Mouse (Mus musculus): ENCODE results near the gene Atrnl1. TPM values are rescaled to one million over a fixed set of nuclear protein-coding genes. Genes with fewer than 3 reads are reported as not detected.
A peak's percentile ranks its signal among the peaks of the same experiment; 100 is the strongest.

The Atrnl1 gene
- polyA plus RNA-seq, 1 experiment from 2014 or later, result 5.2 TPM

DNA sequence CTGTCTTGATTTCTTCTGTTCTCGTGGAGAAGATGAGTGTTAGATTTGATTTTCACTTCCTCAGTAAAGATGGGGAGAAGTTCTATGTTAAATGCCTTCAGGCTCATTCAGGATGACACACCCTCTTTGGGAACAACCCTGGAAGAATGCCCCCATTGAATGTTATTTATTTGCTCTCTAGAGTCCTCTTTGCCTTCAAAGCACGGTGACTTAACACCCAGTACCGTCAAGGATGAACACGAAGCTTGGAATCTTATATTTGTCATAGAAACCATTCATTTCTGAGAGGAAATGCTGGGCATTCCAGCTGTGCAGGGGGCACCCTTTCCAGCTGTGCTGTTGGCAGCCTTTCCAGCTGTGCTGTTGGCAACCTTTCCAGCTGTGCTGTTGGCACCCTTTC, 212.6 kb downstream of the Atrnl1 start:
- Histone ChIP-seq H3K4me2 (ENCODE audit: low read depth, severe bottlenecking) (no peak overlapping the region), H3K9ac (ENCODE audit: low read length) (no peak overlapping the region), H3K27ac (replicated peaks; ENCODE audit: low read depth, low read length) (no peak overlapping the region), H3K4me3 (ENCODE audit: low read depth, low read length) (no peak overlapping the region), H3K36me3 (ENCODE audit: control insufficient read depth, insufficient read depth, low read length) (no peaks in the 10 kb centered on the region), H3K27me3 (ENCODE audit: control insufficient read depth, insufficient read depth, low read length) (no peaks in the 10 kb centered on the region), H3K4me1 (ENCODE audit: control insufficient read depth, insufficient read depth, low read length) (no peaks in the 10 kb centered on the region), H3K9me3 (ENCODE audit: control insufficient read depth, low read length) (no peaks in the 10 kb centered on the region)
- WGBS, result 92% methylated on average over 4 of the region's 4 CpGs
- DNase-seq (ENCODE audit: low spot score) (no peak), ATAC-seq (ENCODE audit: insufficient number of reproducible peaks, low FRiP score, low TSS enrichment, low read depth) (no peak)

DNA sequence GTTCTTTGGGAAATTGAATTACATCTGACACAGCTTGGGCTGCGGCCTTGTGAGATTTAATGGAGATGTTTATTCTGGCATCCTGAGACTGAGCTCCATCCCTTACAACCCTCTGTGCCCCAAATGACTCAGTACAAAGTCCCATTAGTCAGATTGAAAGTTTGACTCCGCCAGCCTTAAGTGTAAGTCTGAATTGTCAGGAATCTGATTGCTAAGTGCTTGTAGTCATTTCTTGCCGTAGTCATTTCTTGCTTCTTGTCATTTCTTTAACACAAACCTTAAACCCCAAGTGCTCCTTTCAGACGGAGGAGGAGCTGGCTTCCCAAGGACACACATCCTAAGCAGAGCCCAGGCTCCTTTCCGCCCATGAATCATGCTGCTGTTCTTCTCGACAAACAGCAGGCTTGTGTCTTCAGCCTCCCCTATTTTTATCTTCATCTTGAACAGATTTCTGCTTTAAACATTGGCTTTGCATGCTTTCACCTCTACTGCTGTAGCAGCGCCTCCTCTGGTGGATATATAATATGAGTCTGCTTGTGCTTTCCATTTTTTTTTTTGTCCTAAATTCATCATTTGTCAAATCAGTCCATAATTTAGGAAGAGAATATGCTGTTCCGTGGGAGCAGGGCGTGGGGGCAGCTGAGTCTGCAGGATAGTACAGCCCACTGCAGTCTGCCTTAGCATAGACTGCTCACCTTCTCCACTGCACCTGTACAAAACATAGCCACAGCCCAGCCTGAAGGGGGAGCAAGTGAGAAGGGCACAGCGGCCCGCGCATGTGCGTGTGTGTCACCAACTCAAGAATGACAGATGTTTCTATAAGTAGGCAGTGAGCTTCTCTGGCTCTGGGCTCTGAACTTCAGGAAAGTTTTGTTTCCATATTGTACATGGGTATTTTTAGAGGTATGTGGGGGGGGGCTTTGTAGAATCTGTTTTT, 214.7 kb downstream of the Atrnl1 start:
- Histone ChIP-seq H3K4me1 (ENCODE audit: control insufficient read depth, insufficient read depth, low read length) (no peaks in the 10 kb centered on the region), H3K36me3 (ENCODE audit: control insufficient read depth, insufficient read depth, low read length) (no peaks in the 10 kb centered on the region), H3K9ac (ENCODE audit: low read length) (no peak overlapping the region), H3K27me3 (ENCODE audit: control insufficient read depth, insufficient read depth, low read length) (no peaks in the 10 kb centered on the region), H3K4me3 (ENCODE audit: low read depth, low read length) (no peak overlapping the region), H3K4me2 (ENCODE audit: low read depth, severe bottlenecking) (no peak overlapping the region), H3K9me3 (ENCODE audit: control insufficient read depth, low read length) (no peaks in the 10 kb centered on the region), H3K27ac (replicated peaks; ENCODE audit: low read depth, low read length) (no peak overlapping the region)
- WGBS, result 94% methylated on average over 13 of the region's 13 CpGs
- no peak for DNase-seq (ENCODE audit: low spot score)
- ATAC-seq (ENCODE audit: insufficient number of reproducible peaks, low FRiP score, low TSS enrichment, low read depth), result no peak

DNA sequence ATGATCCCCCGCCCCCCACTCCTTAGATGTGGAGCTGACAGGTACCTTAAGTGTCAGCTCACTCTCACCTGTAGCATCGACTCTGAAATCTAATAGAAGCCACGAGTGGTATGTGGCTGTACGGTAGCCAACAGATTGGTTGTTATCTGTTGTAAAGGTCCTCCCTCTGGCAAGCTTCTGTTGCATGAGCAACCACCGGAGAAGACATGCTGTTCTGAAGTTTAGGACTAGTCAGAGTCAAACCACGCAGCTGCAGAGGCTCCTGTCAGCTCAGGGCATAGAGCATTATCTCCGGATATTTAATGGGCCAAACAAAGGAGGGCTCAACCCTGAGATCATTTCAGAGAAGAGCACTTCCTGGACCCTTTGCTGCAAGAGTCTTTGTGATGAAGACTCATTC, 222.2 kb downstream of the Atrnl1 start:
- Histone ChIP-seq H3K4me1 (ENCODE audit: control insufficient read depth, insufficient read depth, low read length) (no peaks in the 10 kb centered on the region), H3K4me3 (ENCODE audit: low read depth, low read length) (no peak overlapping the region), H3K36me3 (ENCODE audit: control insufficient read depth, insufficient read depth, low read length) (no peaks in the 10 kb centered on the region), H3K27me3 (ENCODE audit: control insufficient read depth, insufficient read depth, low read length) (no peaks in the 10 kb centered on the region), H3K4me2 (ENCODE audit: low read depth, severe bottlenecking) (no peak overlapping the region), H3K27ac (replicated peaks; ENCODE audit: low read depth, low read length) (no peak overlapping the region), H3K9me3 (ENCODE audit: control insufficient read depth, low read length) (no peaks in the 10 kb centered on the region), H3K9ac (ENCODE audit: low read length) (no peak overlapping the region)
- no peak for ATAC-seq (ENCODE audit: insufficient number of reproducible peaks, low FRiP score, low TSS enrichment, low read depth)
- 94% methylated on average over 7 of the region's 7 CpGs for WGBS
- no peak for DNase-seq (ENCODE audit: low spot score)

DNA sequence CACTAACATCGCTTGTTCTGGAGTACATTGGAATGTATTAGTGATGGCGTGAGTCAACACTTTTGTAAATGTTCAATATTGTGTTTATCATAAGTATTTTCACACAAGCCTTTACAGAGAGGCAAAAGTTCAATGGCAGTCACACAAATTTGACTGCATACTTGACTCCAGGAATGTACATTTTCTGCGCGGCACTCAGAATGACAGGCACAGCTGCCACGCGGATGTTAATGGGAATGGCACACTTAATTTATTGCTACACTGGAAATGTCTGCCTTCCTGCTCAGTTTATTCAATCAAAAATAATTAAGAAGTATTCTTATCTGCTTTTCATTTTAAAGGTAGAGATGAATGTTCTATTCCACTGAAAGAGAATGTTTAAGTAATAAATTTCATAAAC, 227.0 kb downstream of the Atrnl1 start:
- no peak for ATAC-seq (ENCODE audit: insufficient number of reproducible peaks, low FRiP score, low TSS enrichment, low read depth)
- 79% methylated on average over 6 of the region's 6 CpGs for WGBS
- Histone ChIP-seq H3K27me3 (ENCODE audit: control insufficient read depth, insufficient read depth, low read length) (no peaks in the 10 kb centered on the region), H3K27ac (replicated peaks; ENCODE audit: low read depth, low read length) (no peak overlapping the region), H3K4me2 (ENCODE audit: low read depth, severe bottlenecking) (no peak overlapping the region), H3K36me3 (ENCODE audit: control insufficient read depth, insufficient read depth, low read length) (no peaks in the 10 kb centered on the region), H3K4me3 (ENCODE audit: low read depth, low read length) (no peak overlapping the region), H3K4me1 (ENCODE audit: control insufficient read depth, insufficient read depth, low read length) (no peaks in the 10 kb centered on the region), H3K9ac (ENCODE audit: low read length) (no peak overlapping the region), H3K9me3 (ENCODE audit: control insufficient read depth, low read length) (no peaks in the 10 kb centered on the region)
- no peak for DNase-seq (ENCODE audit: low spot score)

DNA sequence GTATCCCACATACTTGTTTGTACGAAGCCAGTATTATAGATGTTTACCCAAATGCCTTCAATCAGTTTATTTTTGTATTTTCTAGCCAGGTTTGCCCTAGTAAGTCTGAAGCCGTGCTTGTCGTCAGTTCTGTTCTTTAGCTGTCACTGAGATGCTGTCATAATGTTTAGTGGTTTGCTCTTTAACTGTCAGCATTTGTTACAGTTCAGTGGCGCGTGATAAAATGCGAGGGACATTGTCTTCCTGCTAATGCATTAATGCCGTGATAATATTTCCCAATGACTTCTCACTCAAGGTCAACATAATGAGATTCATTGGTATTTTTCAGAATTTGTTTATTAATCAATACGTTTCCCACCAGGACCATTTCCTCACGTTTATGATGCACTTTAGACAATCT, 227.7 kb downstream of the Atrnl1 start:
- no peak for ATAC-seq (ENCODE audit: insufficient number of reproducible peaks, low FRiP score, low TSS enrichment, low read depth)
- no peak overlapping the region for H3K4me2 ChIP-seq (ENCODE audit: low read depth, severe bottlenecking)
- no peaks in the 10 kb centered on the region for H3K9me3 ChIP-seq (ENCODE audit: control insufficient read depth, low read length)
- no peaks in the 10 kb centered on the region for H3K27me3 ChIP-seq (ENCODE audit: control insufficient read depth, insufficient read depth, low read length)
- no peak for DNase-seq (ENCODE audit: low spot score)
- no peak overlapping the region for H3K27ac ChIP-seq (replicated peaks; ENCODE audit: low read depth, low read length)
- 94% methylated on average over 9 of the region's 9 CpGs for WGBS
- no peak overlapping the region for H3K4me3 ChIP-seq (ENCODE audit: low read depth, low read length)
- no peaks in the 10 kb centered on the region for H3K4me1 ChIP-seq (ENCODE audit: control insufficient read depth, insufficient read depth, low read length)
- H3K9ac ChIP-seq (ENCODE audit: low read length), result no peak overlapping the region
- no peaks in the 10 kb centered on the region for H3K36me3 ChIP-seq (ENCODE audit: control insufficient read depth, insufficient read depth, low read length)

DNA sequence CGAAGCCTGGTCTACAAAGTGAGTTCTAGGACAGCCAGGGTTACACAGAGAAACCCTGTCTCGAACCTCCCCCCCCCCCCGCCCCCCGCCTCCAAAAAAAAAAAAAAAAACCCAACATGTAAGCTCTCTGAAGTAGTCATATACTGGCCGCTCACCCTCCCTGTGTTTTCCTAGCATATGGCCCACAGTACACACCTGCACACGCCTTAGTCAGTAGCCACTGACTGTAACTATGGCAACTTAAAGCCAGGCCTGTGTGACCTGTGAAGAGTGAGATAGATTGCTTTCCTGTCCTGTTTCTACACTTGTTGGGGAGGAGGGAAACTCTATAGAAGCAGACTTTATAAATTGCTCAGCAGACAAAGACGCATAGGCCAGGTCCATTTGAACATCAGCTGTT, 239.1 kb downstream of the Atrnl1 start:
- DNase-seq (ENCODE audit: low spot score) (peak; percentile 20), ATAC-seq (ENCODE audit: insufficient number of reproducible peaks, low FRiP score, low TSS enrichment, low read depth) (no peak)
- H3K4me2 ChIP-seq (ENCODE audit: low read depth, severe bottlenecking), result no peak overlapping the region
- 84% methylated on average over 5 of the region's 7 CpGs for WGBS
- H3K27me3 ChIP-seq (ENCODE audit: control insufficient read depth, insufficient read depth, low read length), result no peaks in the 10 kb centered on the region
- no peaks in the 10 kb centered on the region for H3K4me1 ChIP-seq (ENCODE audit: control insufficient read depth, insufficient read depth, low read length)
- H3K9me3 ChIP-seq (ENCODE audit: control insufficient read depth, low read length), result no peaks in the 10 kb centered on the region
- H3K36me3 ChIP-seq (ENCODE audit: control insufficient read depth, insufficient read depth, low read length), result no peaks in the 10 kb centered on the region
- no peak overlapping the region for H3K27ac ChIP-seq (replicated peaks; ENCODE audit: low read depth, low read length)
- no peak overlapping the region for H3K4me3 ChIP-seq (ENCODE audit: low read depth, low read length)
- H3K9ac ChIP-seq (ENCODE audit: low read length), result no peak overlapping the region

DNA sequence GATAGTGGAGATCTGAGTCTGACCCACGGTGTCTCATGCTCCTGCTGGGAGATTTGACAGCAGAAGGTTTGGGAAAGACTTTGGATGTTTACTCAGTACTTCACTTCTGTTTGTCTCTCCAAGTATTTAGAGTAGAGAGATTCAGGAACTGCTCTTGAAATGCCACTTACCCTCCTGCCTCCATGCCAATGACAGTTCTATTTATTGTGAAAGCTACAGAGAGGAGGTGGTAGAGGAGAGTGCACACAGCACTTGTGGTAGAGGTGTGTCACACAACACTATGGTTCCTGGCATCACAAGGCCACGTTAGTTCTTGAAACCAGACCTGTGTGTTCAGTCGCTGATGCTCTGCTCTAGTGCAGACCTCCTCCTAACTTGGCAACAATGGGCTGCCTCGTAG, 257.5 kb downstream of the Atrnl1 start:
- Histone ChIP-seq H3K27ac (replicated peaks; ENCODE audit: low read depth, low read length) (no peak overlapping the region), H3K4me2 (ENCODE audit: low read depth, severe bottlenecking) (no peak overlapping the region), H3K36me3 (ENCODE audit: control insufficient read depth, insufficient read depth, low read length) (no peaks in the 10 kb centered on the region), H3K27me3 (ENCODE audit: control insufficient read depth, insufficient read depth, low read length) (no peaks in the 10 kb centered on the region), H3K9ac (ENCODE audit: low read length) (no peak overlapping the region), H3K4me3 (ENCODE audit: low read depth, low read length) (no peak overlapping the region), H3K9me3 (ENCODE audit: control insufficient read depth, low read length) (no peaks in the 10 kb centered on the region), H3K4me1 (ENCODE audit: control insufficient read depth, insufficient read depth, low read length) (peaks cover 14% of the 10 kb centered on the region; the same call in 1 of the 2 replicates)
- DNase-seq (ENCODE audit: low spot score) (peak; percentile 14), ATAC-seq (ENCODE audit: insufficient number of reproducible peaks, low FRiP score, low TSS enrichment, low read depth) (no peak)
- WGBS, result 89% methylated on average over 4 of the region's 4 CpGs

DNA sequence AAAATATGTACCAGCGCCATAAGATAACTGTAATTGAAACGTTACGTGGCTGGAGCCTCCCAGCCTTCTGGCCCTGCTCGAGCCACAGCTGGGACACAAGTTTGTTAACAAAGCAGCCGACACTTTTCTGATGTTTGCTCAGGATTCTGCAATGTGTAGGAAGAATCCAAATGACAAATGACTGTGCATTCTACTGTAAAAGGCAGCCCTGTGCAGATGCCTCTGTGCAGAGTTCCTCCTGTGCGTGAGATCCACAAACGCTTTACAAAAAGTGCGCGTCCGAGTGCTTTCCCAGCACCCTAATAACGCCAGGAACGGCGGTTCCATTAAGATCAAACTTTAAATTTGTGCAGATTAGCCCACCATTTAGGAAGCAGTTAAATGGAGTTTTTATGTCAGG, 260.0 kb downstream of the Atrnl1 start:
- DNase-seq (ENCODE audit: low spot score) (no peak), ATAC-seq (ENCODE audit: insufficient number of reproducible peaks, low FRiP score, low TSS enrichment, low read depth) (no peak)
- H3K4me3 ChIP-seq (ENCODE audit: low read depth, low read length), result no peak overlapping the region
- no peaks in the 10 kb centered on the region for H3K27me3 ChIP-seq (ENCODE audit: control insufficient read depth, insufficient read depth, low read length)
- no peak overlapping the region for H3K27ac ChIP-seq (replicated peaks; ENCODE audit: low read depth, low read length)
- H3K4me2 ChIP-seq (ENCODE audit: low read depth, severe bottlenecking), result peak overlapping the region; percentile 23; the same call in 1 of the 2 replicates
- H3K9me3 ChIP-seq (ENCODE audit: control insufficient read depth, low read length), result no peaks in the 10 kb centered on the region
- peaks cover 18% of the 10 kb centered on the region; the same call in 1 of the 2 replicates for H3K4me1 ChIP-seq (ENCODE audit: control insufficient read depth, insufficient read depth, low read length)
- no peak overlapping the region for H3K9ac ChIP-seq (ENCODE audit: low read length)
- 32% methylated on average over 13 of the region's 13 CpGs for WGBS
- H3K36me3 ChIP-seq (ENCODE audit: control insufficient read depth, insufficient read depth, low read length), result no peaks in the 10 kb centered on the region

Measured in limb, embryonic 11.5 days (tissue).